Mouse (Mus musculus) T-cell, adult 2 months (primary cell): ENCODE results near the gene Slc7a14.
"Not testable (repeated sequence)": the region's sequence is repeated elsewhere in the genome, so short reads cannot be mapped to it uniquely, and the experiment has no call there.

Experiments used
- DNase-seq: peaks from one replicate; pipeline ENCODE4 v3.0.0; 2022; ENCODE audit warnings: low spot score

Gene Slc7a14

GRCm38 (mm10) chr3:31309934-31310787, at the start of gene Slc7a14:
Gene Slc7a14, minus strand, starts transcription at chr3:31310378.
- no peak for DNase-seq

- no peak for DNase-seq
Observed at GRCm38 (mm10) chr3:31346540-31346939, 36.4 kb upstream of the Slc7a14 start.

GRCm38 (mm10) chr3:31345766-31346165, 35.6 kb upstream of the Slc7a14 start:
- DNase-seq = no peak

- no peak for DNase-seq
Observed at GRCm38 (mm10) chr3:31339236-31339635, 29.1 kb upstream of the Slc7a14 start.

GRCm38 (mm10) chr3:31328237-31328836, 18.2 kb upstream of the Slc7a14 start:
- no peak for DNase-seq

GRCm38 (mm10) chr3:31327791-31328190, 17.6 kb upstream of the Slc7a14 start:
- no peak for DNase-seq

GRCm38 (mm10) chr3:31324231-31324654, 14.1 kb upstream of the Slc7a14 start:
- no peak for DNase-seq

GRCm38 (mm10) chr3:31309371-31309933, 726 bp downstream of the Slc7a14 start:
- DNase-seq = no peak

- no peak for DNase-seq
Observed at GRCm38 (mm10) chr3:31308906-31309305, 1.3 kb downstream of the Slc7a14 start.

- no peak for DNase-seq
Observed at GRCm38 (mm10) chr3:31307936-31308335, 2.2 kb downstream of the Slc7a14 start.

GRCm38 (mm10) chr3:31291673-31292602, 18.2 kb downstream of the Slc7a14 start:
- DNase-seq = no peak

- DNase-seq = no peak
Observed at GRCm38 (mm10) chr3:31287421-31287948, 22.7 kb downstream of the Slc7a14 start.

- no peak for DNase-seq
Observed at GRCm38 (mm10) chr3:31281116-31281515, 29.1 kb downstream of the Slc7a14 start.

GRCm38 (mm10) chr3:31274875-31275274, 35.3 kb downstream of the Slc7a14 start:
- no peak for DNase-seq

GRCm38 (mm10) chr3:31273247-31273646, 36.9 kb downstream of the Slc7a14 start:
- DNase-seq = not testable (repeated sequence)

- no peak for DNase-seq
Observed at GRCm38 (mm10) chr3:31272635-31273034, 37.5 kb downstream of the Slc7a14 start.

GRCm38 (mm10) chr3:31269551-31270317, 40.4 kb downstream of the Slc7a14 start:
- DNase-seq = no peak

GRCm38 (mm10) chr3:31267921-31268320, 42.3 kb downstream of the Slc7a14 start:
- no peak for DNase-seq

- no peak for DNase-seq
Observed at GRCm38 (mm10) chr3:31266941-31267340, 43.2 kb downstream of the Slc7a14 start.

- DNase-seq = no peak
Observed at GRCm38 (mm10) chr3:31263535-31263934, 46.6 kb downstream of the Slc7a14 start.
